Mouse (Mus musculus) megakaryocyte, embryonic 14.5 days (primary cell): ENCODE data around the gene Myl9.

ENCODE experiments used
- FLI1 ChIP-seq: IDR thresholded peaks from 2 replicates; pipeline ENCODE4 v1.6.1; 2012; ENCODE audit warnings: low read length, inconsistent platforms, mixed read lengths
- GATA1 ChIP-seq: IDR thresholded peaks from 3 replicates; pipeline ENCODE4 v1.6.1; 2012; ENCODE audit warnings: mixed read lengths, low read length, inconsistent platforms, borderline replicate concordance

- TF ChIP-seq GATA1 (no peak), FLI1 (no peak)
Measured at GRCm38 (mm10) chr2:156784016-156784585, 8.9 kb downstream of the Myl9 start.
